Mouse (Mus musculus) spleen, adult 2 months (tissue): ENCODE results near the gene Cdh18.

Source experiments
- CTCF ChIP-seq: fragments of 200-500 bp; IDR thresholded peaks from 2 replicates; pipeline ENCODE4 v1.5.1; 2011; ENCODE audit warnings: mild to moderate bottlenecking, inconsistent platforms; ENCODE audit not compliant: insufficient read depth, insufficient read length, insufficient replicate concordance; ENCODE audit errors: extremely low read depth
- POLR2A ChIP-seq: fragments of 200-500 bp; IDR thresholded peaks from 2 replicates; pipeline ENCODE4 v1.6.1; 2011; ENCODE audit warnings: low read depth, low read length, inconsistent platforms

DNA sequence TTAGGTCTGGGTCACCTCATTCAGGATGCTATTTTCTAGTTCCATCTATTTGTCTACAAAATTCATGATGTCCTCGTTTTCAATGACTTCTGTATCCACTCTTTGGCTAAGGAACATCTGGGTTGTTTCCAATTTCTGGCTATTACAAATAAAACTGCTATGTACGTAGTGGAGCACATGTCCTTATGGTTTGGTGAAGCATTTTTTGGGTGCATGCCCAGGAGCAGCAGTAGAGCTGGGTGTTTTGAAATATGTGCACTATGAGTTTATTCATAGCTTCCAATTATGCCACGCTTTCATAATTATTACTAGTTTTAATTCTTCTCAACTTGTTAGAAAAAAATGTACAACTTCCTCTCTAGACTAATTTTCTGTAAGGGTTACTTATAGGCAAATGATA, 871.2 kb downstream of the Cdh18 start:
- no peak for TF ChIP-seq CTCF
- TF ChIP-seq POLR2A: no peak
